Mouse (Mus musculus): ENCODE results near the gene Hist1h2br. TPM values are rescaled to one million over a fixed set of nuclear protein-coding genes. Genes with fewer than 3 reads are reported as not detected.
"Not testable (repeated sequence)": the region's sequence is repeated elsewhere in the genome, so short reads cannot be mapped to it uniquely, and the experiment has no call there.

Gene Hist1h2br
- polyA plus RNA-seq, 1 experiment from 2014 or later, result 11.5 TPM

DNA sequence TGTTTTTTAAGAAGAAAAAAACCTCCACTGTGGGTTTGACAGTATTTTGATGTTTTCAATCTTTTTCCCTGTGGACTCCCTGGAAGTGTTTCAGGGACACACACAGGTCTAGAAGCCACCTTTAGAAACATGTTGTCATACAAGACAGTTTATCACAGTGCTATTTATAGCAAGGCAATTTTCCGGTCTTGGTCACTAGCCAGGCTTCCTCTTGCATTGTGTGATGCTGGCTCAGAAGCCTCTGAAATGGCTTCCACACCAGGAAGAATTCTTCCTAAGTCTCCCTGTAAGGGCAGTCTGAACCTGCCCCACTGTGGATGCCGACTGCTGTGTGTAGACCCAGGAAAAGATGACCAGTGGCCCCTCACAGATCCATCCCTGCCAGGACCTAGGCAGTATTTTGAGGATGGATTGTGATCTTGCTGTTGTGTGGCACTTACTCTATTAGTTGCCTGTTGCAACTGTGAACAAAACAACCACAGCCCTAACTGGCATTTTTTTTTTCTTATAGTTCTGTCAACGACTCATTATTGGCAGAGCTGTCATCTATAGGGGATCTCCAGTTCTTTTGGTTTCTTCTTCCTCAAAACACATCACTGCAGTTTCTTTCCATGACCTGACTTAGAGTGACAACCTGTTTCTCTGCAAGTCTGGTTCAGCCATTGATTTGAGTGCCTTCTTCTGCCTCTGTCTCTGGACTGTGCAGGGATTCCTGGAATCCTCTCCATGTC lies 18.8 kb downstream of the Hist1h2br start:
- H3K36me3 ChIP-seq, result no peaks in the 10 kb centered on the region
- H3K4me2 ChIP-seq (replicated peaks), result no peak overlapping the region
- WGBS, result 75% methylated on average over 3 of the region's 3 CpGs
- no peak overlapping the region for H3K27ac ChIP-seq (replicated peaks)
- no peaks in the 10 kb centered on the region for H3K9me3 ChIP-seq
- ATAC-seq (replicated peaks), result no peak
- no peak overlapping the region for H3K4me3 ChIP-seq
- no peak overlapping the region for H3K9ac ChIP-seq (replicated peaks)
- H3K4me1 ChIP-seq, result 0 out of 2 replicates have a peak, but pooled peaks cover 5% of the 10 kb centered on the region
- H3K27me3 ChIP-seq, result no peaks in the 10 kb centered on the region

DNA sequence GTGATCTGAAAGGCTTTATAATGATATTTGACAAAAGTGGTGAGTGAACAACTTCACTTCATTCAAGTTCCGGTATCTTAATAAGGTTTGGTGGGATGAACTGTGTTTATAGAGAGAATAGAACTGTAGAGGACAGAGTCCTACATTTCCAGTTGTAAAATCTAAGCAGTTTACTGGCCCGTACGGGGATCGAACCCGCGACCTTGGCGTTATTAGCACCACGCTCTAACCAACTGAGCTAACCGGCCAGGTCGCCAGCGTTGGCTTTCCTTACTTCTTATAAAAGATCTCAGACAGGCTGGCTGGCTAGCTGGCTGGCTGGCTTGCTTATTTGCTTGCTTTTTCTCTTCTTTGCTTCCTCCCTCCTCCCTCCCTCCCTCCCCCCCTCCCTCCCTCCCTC lies 21.6 kb downstream of the Hist1h2br start:
- peak overlapping the region; percentile 42 for H3K4me3 ChIP-seq
- H3K9ac ChIP-seq (replicated peaks), result no peak overlapping the region
- H3K27me3 ChIP-seq, result no peaks in the 10 kb centered on the region
- H3K9me3 ChIP-seq, result no peaks in the 10 kb centered on the region
- 1% methylated on average over 11 of the region's 11 CpGs for WGBS
- 0 out of 2 replicates have a peak, but pooled peaks cover 5% of the 10 kb centered on the region for H3K4me1 ChIP-seq
- no peak overlapping the region for H3K27ac ChIP-seq (replicated peaks)
- H3K4me2 ChIP-seq (replicated peaks), result peak overlapping the region; percentile 41
- ATAC-seq (replicated peaks), result peak; percentile 68; the same call in 1 of the 2 replicates
- H3K36me3 ChIP-seq, result no peaks in the 10 kb centered on the region

GRCm38 (mm10) chr13:21855698-21856162 lies 22.2 kb downstream of the Hist1h2br start:
- Histone ChIP-seq H3K27me3 (no peaks in the 10 kb centered on the region), H3K4me3 (peak overlapping the region; percentile 42), H3K36me3 (no peaks in the 10 kb centered on the region), H3K9me3 (no peaks in the 10 kb centered on the region), H3K4me2 (replicated peaks) (peak overlapping the region; percentile 41), H3K4me1 (0 out of 2 replicates have a peak, but pooled peaks cover 5% of the 10 kb centered on the region), H3K27ac (replicated peaks) (no peak overlapping the region), H3K9ac (replicated peaks) (0 out of 2 replicates have a peak overlapping the region, but pooled peaks have one; percentile 34)
- ATAC-seq (replicated peaks), result 0 out of 2 replicates have a peak, but pooled peaks have one; percentile 57
- 1% methylated on average over 15 of the region's 15 CpGs for WGBS

DNA sequence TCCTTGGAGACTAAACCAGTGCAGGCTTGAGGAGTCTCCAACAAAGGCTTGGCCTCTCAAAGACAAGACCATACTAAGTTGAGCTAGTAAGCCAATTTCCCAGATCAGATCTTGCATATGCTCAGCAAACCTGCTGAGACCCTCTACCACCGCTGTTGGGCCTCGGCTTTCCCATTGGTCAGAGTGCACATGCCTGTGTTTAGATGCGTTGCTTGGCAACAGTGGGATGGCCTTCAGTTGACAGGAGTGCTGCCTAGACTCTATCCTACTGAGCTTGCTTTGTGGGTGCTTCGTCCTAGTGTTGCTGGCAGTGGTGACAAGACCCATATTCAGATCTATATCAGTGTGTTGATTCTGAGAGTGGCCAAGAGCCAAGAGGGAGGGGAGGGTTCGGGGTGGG lies 28.1 kb downstream of the Hist1h2br start:
- Histone ChIP-seq H3K4me3 (no peak overlapping the region), H3K9me3 (no peaks in the 10 kb centered on the region), H3K36me3 (no peaks in the 10 kb centered on the region), H3K27ac (replicated peaks) (no peak overlapping the region), H3K4me1 (no peaks in the 10 kb centered on the region), H3K27me3 (no peaks in the 10 kb centered on the region), H3K9ac (replicated peaks) (no peak overlapping the region), H3K4me2 (replicated peaks) (no peak overlapping the region)
- ATAC-seq (replicated peaks), result no peak
- WGBS, result 8% methylated on average over 5 of the region's 5 CpGs

- H3K27me3 ChIP-seq; H3K4me2 ChIP-seq (replicated peaks); H3K4me3 ChIP-seq; H3K27ac ChIP-seq (replicated peaks); H3K4me1 ChIP-seq; H3K36me3 ChIP-seq; ATAC-seq (replicated peaks); H3K9ac ChIP-seq (replicated peaks); H3K9me3 ChIP-seq: not testable (repeated sequence)
- 73% methylated on average over 3 of the region's 3 CpGs for WGBS
Measured at GRCm38 (mm10) chr13:21865503-21865902, 32.0 kb downstream of the Hist1h2br start.

- Histone ChIP-seq H3K9me3 (no peaks in the 10 kb centered on the region), H3K27ac (replicated peaks) (no peak overlapping the region), H3K36me3 (no peaks in the 10 kb centered on the region), H3K27me3 (peaks cover 4% of the 10 kb centered on the region; the same call in 1 of the 2 replicates), H3K4me3 (no peak overlapping the region), H3K9ac (replicated peaks) (no peak overlapping the region), H3K4me1 (0 out of 2 replicates have a peak, but pooled peaks cover 3% of the 10 kb centered on the region), H3K4me2 (replicated peaks) (no peak overlapping the region)
- WGBS, result 85% methylated on average over 6 of the region's 6 CpGs
- no peak for ATAC-seq (replicated peaks)
Measured at GRCm38 (mm10) chr13:21880735-21881134, 47.2 kb downstream of the Hist1h2br start.

DNA sequence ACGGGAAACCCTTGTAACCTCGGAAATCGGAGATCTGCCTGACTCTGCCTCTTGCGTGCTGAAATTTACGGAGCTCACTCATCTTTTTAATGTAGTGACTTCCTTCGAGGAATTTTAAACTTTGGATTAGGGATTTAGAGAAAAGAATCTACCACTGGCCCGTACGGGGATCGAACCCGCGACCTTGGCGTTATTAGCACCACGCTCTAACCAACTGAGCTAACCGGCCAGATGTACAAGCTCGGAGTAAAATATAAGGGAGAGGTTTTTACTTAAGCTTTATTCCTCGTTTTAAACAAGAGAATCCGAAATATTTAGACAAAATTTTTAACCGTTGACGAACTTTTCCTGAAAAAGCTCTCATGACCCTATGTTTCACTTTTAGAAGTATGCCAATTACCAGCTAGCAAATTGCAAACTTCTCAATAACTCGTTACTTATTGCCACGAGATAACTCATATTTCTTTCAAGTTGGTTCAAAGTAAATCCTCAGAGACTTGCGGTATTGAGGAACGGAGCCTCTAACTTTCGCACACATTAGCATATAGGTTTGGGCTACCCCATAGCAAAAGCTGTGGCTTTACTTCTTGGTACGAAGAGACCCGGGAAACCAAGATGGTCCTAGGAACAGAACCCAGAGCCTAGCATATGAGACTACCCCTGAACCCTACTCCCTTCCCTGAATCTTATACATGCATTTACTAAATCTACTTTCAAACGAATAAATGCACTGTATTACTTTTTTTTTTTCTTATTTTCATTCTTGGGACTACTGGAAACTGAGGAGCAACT lies 48.5 kb downstream of the Hist1h2br start:
- Histone ChIP-seq H3K9me3 (no peaks in the 10 kb centered on the region), H3K4me1 (0 out of 2 replicates have a peak, but pooled peaks cover 3% of the 10 kb centered on the region), H3K4me2 (replicated peaks) (peak overlapping the region; percentile 24), H3K27me3 (peaks cover 4% of the 10 kb centered on the region; the same call in 1 of the 2 replicates), H3K4me3 (peak overlapping the region; percentile 20), H3K36me3 (no peaks in the 10 kb centered on the region), H3K9ac (replicated peaks) (no peak overlapping the region), H3K27ac (replicated peaks) (no peak overlapping the region)
- no peak for ATAC-seq (replicated peaks)
- 2% methylated on average over 27 of the region's 27 CpGs for WGBS

- H3K27ac ChIP-seq (replicated peaks), result no peak overlapping the region
- H3K9me3 ChIP-seq, result no peaks in the 10 kb centered on the region
- 0 out of 2 replicates have a peak, but pooled peaks cover 3% of the 10 kb centered on the region for H3K4me1 ChIP-seq
- peaks cover 4% of the 10 kb centered on the region; the same call in 1 of the 2 replicates for H3K27me3 ChIP-seq
- no peak for ATAC-seq (replicated peaks)
- no peak overlapping the region for H3K9ac ChIP-seq (replicated peaks)
- no peaks in the 10 kb centered on the region for H3K36me3 ChIP-seq
- H3K4me2 ChIP-seq (replicated peaks), result peak overlapping the region; percentile 24; the same call in 1 of the 2 replicates
- 2% methylated on average over 13 of the region's 13 CpGs for WGBS
- peak overlapping the region; percentile 20 for H3K4me3 ChIP-seq
Measured at GRCm38 (mm10) chr13:21882760-21883405, 49.3 kb downstream of the Hist1h2br start.

DNA sequence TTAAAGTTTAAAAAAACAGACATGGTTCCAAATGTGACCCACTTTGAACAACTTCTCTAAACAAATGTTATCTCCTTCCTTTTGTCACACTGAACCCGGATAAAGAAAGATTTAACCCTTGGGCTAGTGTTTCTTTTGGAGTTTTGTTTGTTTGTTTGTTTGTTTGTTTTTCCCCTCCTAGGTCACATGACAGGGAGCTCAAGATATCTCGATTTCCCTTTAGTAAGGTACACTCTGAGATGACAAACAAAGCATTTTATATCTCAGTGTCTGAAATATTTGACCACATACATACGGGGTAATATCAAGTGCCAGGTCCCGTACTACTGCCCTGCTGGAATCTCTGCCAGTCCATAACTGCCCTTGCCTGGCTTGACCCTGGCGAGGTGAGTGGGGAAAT lies 49.9 kb downstream of the Hist1h2br start:
- Histone ChIP-seq H3K4me1 (0 out of 2 replicates have a peak, but pooled peaks cover 3% of the 10 kb centered on the region), H3K9me3 (no peaks in the 10 kb centered on the region), H3K27me3 (peaks cover 4% of the 10 kb centered on the region; the same call in 1 of the 2 replicates), H3K4me2 (replicated peaks) (no peak overlapping the region), H3K36me3 (no peaks in the 10 kb centered on the region), H3K9ac (replicated peaks) (no peak overlapping the region), H3K4me3 (no peak overlapping the region), H3K27ac (replicated peaks) (no peak overlapping the region)
- WGBS, result 36% methylated on average over 5 of the region's 5 CpGs
- no peak for ATAC-seq (replicated peaks)

DNA sequence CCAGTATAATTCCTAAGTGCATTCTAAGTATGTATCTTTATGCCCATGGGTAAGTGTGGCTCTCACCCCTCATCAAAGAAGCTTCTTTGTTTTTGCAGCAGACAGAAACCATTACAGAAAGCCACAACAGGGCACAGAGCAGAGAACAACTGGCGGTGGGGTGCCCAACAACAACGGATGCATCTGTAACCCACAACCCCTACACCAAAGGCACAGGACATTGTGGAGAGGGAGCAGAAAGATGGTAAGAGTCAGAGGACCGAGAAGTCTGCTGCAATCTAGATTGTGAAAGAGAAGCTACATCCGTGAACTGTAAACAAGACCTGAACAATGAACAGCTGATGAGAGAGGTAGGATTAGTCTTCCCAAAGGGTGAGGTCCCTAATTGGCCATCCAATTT lies 51.0 kb downstream of the Hist1h2br start:
- H3K4me1 ChIP-seq, result 0 out of 2 replicates have a peak, but pooled peaks cover 3% of the 10 kb centered on the region
- 60% methylated on average over 4 of the region's 4 CpGs for WGBS
- H3K27me3 ChIP-seq, result peaks cover 4% of the 10 kb centered on the region; the same call in 1 of the 2 replicates
- no peak overlapping the region for H3K4me2 ChIP-seq (replicated peaks)
- no peaks in the 10 kb centered on the region for H3K36me3 ChIP-seq
- H3K27ac ChIP-seq (replicated peaks), result no peak overlapping the region
- H3K9ac ChIP-seq (replicated peaks), result no peak overlapping the region
- H3K9me3 ChIP-seq, result no peaks in the 10 kb centered on the region
- no peak overlapping the region for H3K4me3 ChIP-seq
- no peak for ATAC-seq (replicated peaks)

All from forebrain, embryonic 15.5 days (tissue).